Mouse (Mus musculus) C2C12 (cell line): ENCODE results near the gene Angptl6.

ENCODE experiments used
- CEBPB ChIP-seq: IDR thresholded peaks from one replicate; pipeline ENCODE4 v1.6.1; 2011; ENCODE audit warnings: low read depth, mild to moderate bottlenecking, control low read depth, moderate library complexity
- CTCF ChIP-seq: IDR thresholded peaks from one replicate; pipeline ENCODE4 v1.5.1; 2011; ENCODE audit not compliant: control insufficient read depth, insufficient read depth, insufficient read length
- FOSL1 ChIP-seq: IDR thresholded peaks from one replicate; pipeline ENCODE4 v1.8.0; 2011; ENCODE audit warnings: mild to moderate bottlenecking, low read length; ENCODE audit not compliant: poor library complexity, insufficient read depth, severe bottlenecking
- MAX ChIP-seq: IDR thresholded peaks from one replicate; pipeline ENCODE4 v1.6.1; 2011; ENCODE audit warnings: mild to moderate bottlenecking, control low read depth
- MYOD1 ChIP-seq: IDR thresholded peaks from one replicate; pipeline ENCODE4 v1.6.1; 2011; ENCODE audit warnings: low read depth; ENCODE audit not compliant: control insufficient read depth, insufficient read length
- MYOG ChIP-seq: IDR thresholded peaks from one replicate; pipeline ENCODE4 v1.6.1; 2011; ENCODE audit not compliant: control insufficient read depth, insufficient read length; ENCODE audit errors: extremely low read depth
- USF1 ChIP-seq: IDR thresholded peaks from one replicate; pipeline ENCODE4 v1.6.1; 2011; ENCODE audit warnings: low read depth, mild to moderate bottlenecking, control low read depth, moderate library complexity

- TF ChIP-seq CTCF (no peak), MYOD1 (no peak), USF1 (no peak), MYOG (no peak), MAX (peak; percentile 91), CEBPB (no peak), FOSL1 (no peak)
These were observed 8.3 kb upstream of the Angptl6 start, which contains the start of gene Ppan for GRCm38 (mm10) chr9:20887704-20888385.
